Mouse (Mus musculus): ENCODE results near the gene Supt20. TPM values are rescaled to one million over a fixed set of nuclear protein-coding genes. Genes with fewer than 3 reads are reported as not detected.
A peak's percentile ranks its signal among the peaks of the same experiment; 100 is the strongest.
"Not testable (repeated sequence)": the region's sequence is repeated elsewhere in the genome, so short reads cannot be mapped to it uniquely, and the experiment has no call there.

Supt20 gene
- polyA plus RNA-seq, 1 experiment, result 27.7 TPM

- no peak for DNase-seq (ENCODE audit: low read depth, low spot score)
- 1% methylated on average over 8 of the region's 8 CpGs for WGBS
Measured at GRCm38 (mm10) chr3:54693056-54693415, 429 bp downstream of the Supt20 start.

GRCm38 (mm10) chr3:54699759-54700301 is 7.2 kb downstream of the Supt20 start:
- 64% methylated on average over 5 of the region's 5 CpGs for WGBS
- DNase-seq (ENCODE audit: low read depth, low spot score), result no peak

- WGBS, result 86% methylated on average over 8 of the region's 8 CpGs
- DNase-seq (ENCODE audit: low read depth, low spot score), result not testable (repeated sequence)
Measured at GRCm38 (mm10) chr3:54704106-54704505, 11.5 kb downstream of the Supt20 start.

- 80% methylated on average over 9 of the region's 9 CpGs for WGBS
- no peak for DNase-seq (ENCODE audit: low read depth, low spot score)
Measured at GRCm38 (mm10) chr3:54708972-54709371, 16.4 kb downstream of the Supt20 start.

GRCm38 (mm10) chr3:54714253-54714652 is 21.6 kb downstream of the Supt20 start, which contains the start of gene Gm21958:
Gm21958 (minus strand) TSS chr3:54714353.
- no peak for DNase-seq (ENCODE audit: low read depth, low spot score)
- 74% methylated on average over 6 of the region's 6 CpGs for WGBS

GRCm38 (mm10) chr3:54715461-54715860 is 22.9 kb downstream of the Supt20 start:
- WGBS, result 78% methylated on average over 6 of the region's 6 CpGs
- no peak for DNase-seq (ENCODE audit: low read depth, low spot score)

- no peak for DNase-seq (ENCODE audit: low read depth, low spot score)
- 83% methylated on average over 6 of the region's 6 CpGs for WGBS
Measured at GRCm38 (mm10) chr3:54717348-54717747, 24.7 kb downstream of the Supt20 start.

- WGBS, result 80% methylated on average over 3 of the region's 3 CpGs
Measured at GRCm38 (mm10) chr3:54718947-54719346, 26.3 kb downstream of the Supt20 start.

GRCm38 (mm10) chr3:54723741-54724500 is 31.3 kb downstream of the Supt20 start:
- 84% methylated on average over 10 of the region's 10 CpGs for WGBS
- DNase-seq (ENCODE audit: low read depth, low spot score), result no peak

More at GRCm38 (mm10) chr3:54718947-54719346, 26.3 kb downstream of the Supt20 start:
- DNase-seq (ENCODE audit: low read depth, low spot score), result no peak

GRCm38 (mm10) chr3:54725344-54725743 is 32.7 kb downstream of the Supt20 start:
- DNase-seq (ENCODE audit: low read depth, low spot score), result no peak
- WGBS, result 81% methylated on average over 2 of the region's 2 CpGs

GRCm38 (mm10) chr3:54727588-54727987 is 35.0 kb downstream of the Supt20 start:
- WGBS, result 95% methylated on average over 2 of the region's 2 CpGs
- DNase-seq (ENCODE audit: low read depth, low spot score), result no peak

- WGBS, result 84% methylated on average over 6 of the region's 6 CpGs
- DNase-seq (ENCODE audit: low read depth, low spot score), result no peak
Measured at GRCm38 (mm10) chr3:54728100-54728499, 35.5 kb downstream of the Supt20 start.

GRCm38 (mm10) chr3:54731626-54732150 is 39.1 kb downstream of the Supt20 start:
- no peak for DNase-seq (ENCODE audit: low read depth, low spot score)
- 60% methylated on average over 8 of the region's 8 CpGs for WGBS

GRCm38 (mm10) chr3:54732371-54732770 is 39.8 kb downstream of the Supt20 start:
- no peak for DNase-seq (ENCODE audit: low read depth, low spot score)
- 78% methylated on average over 4 of the region's 4 CpGs for WGBS

- under 1% methylated on average over 84 of the region's 84 CpGs for WGBS
- peak; percentile 32 for DNase-seq (ENCODE audit: low read depth, low spot score)
Measured at GRCm38 (mm10) chr3:54734411-54735246, 42.0 kb downstream of the Supt20 start.

GRCm38 (mm10) chr3:54735247-54736046 is 42.8 kb downstream of the Supt20 start, which contains the start of the genes Exosc8 and Alg5:
Exosc8 (minus strand) TSS chr3:54735393.
Alg5 (plus strand) TSS chr3:54735539.
- WGBS, result under 1% methylated on average over 63 of the region's 65 CpGs
- DNase-seq (ENCODE audit: low read depth, low spot score), result no peak

GRCm38 (mm10) chr3:54736101-54736927 is 43.7 kb downstream of the Supt20 start:
- DNase-seq (ENCODE audit: low read depth, low spot score), result no peak
- 42% methylated on average over 18 of the region's 18 CpGs for WGBS

- DNase-seq (ENCODE audit: low read depth, low spot score), result no peak
- WGBS, result 87% methylated on average over 8 of the region's 8 CpGs
Measured at GRCm38 (mm10) chr3:54737317-54737716, 44.7 kb downstream of the Supt20 start.

Measured in large intestine, adult 2 months (tissue).